Mouse (Mus musculus): ENCODE data around the gene Lrrc26.

Lrrc26 gene

GRCm38 (mm10) chr2:25266720-25267119 is 23.0 kb upstream of the Lrrc26 start:
- no peak for DNase-seq (ENCODE audit: low spot score)

- DNase-seq (ENCODE audit: low spot score): no peak
Measured at GRCm38 (mm10) chr2:25267241-25267640, 22.5 kb upstream of the Lrrc26 start.

GRCm38 (mm10) chr2:25267746-25268309 is 21.9 kb upstream of the Lrrc26 start:
- no peak for DNase-seq (ENCODE audit: low spot score)

GRCm38 (mm10) chr2:25271827-25272511 is 17.7 kb upstream of the Lrrc26 start, which contains the start of the genes Ssna1 and Anapc2:
TSS of gene Ssna1 (minus strand) at chr2:25272438.
TSS of gene Anapc2 (plus strand) at chr2:25272478.
- DNase-seq (ENCODE audit: low spot score): peak; percentile 95

GRCm38 (mm10) chr2:25272515-25272914 is 17.2 kb upstream of the Lrrc26 start:
- DNase-seq (ENCODE audit: low spot score): no peak

- DNase-seq (ENCODE audit: low spot score): no peak
Measured at GRCm38 (mm10) chr2:25273010-25273409, 16.7 kb upstream of the Lrrc26 start.

GRCm38 (mm10) chr2:25278928-25279882 is 10.5 kb upstream of the Lrrc26 start:
- peak; percentile 86 for DNase-seq (ENCODE audit: low spot score)

- no peak for DNase-seq (ENCODE audit: low spot score)
Measured at GRCm38 (mm10) chr2:25285551-25285950, 4.2 kb upstream of the Lrrc26 start.

- DNase-seq (ENCODE audit: low spot score): no peak
Measured at GRCm38 (mm10) chr2:25286314-25286713, 3.4 kb upstream of the Lrrc26 start.

GRCm38 (mm10) chr2:25286837-25287636 is 2.7 kb upstream of the Lrrc26 start:
- no peak for DNase-seq (ENCODE audit: low spot score)

GRCm38 (mm10) chr2:25287927-25288649 is 1.6 kb upstream of the Lrrc26 start, which contains the start of gene Tmem210:
TSS of gene Tmem210 (plus strand) at chr2:25288145.
- no peak for DNase-seq (ENCODE audit: low spot score)

GRCm38 (mm10) chr2:25288734-25289345 is 875 bp upstream of the Lrrc26 start:
- no peak for DNase-seq (ENCODE audit: low spot score)

- no peak for DNase-seq (ENCODE audit: low spot score)
Measured at GRCm38 (mm10) chr2:25290101-25290815, 543 bp downstream of the Lrrc26 start.

- no peak for DNase-seq (ENCODE audit: low spot score)
Measured at GRCm38 (mm10) chr2:25290816-25291130, 1.1 kb downstream of the Lrrc26 start.

GRCm38 (mm10) chr2:25291184-25292053 is 1.7 kb downstream of the Lrrc26 start:
- DNase-seq (ENCODE audit: low spot score): no peak

- no peak for DNase-seq (ENCODE audit: low spot score)
Measured at GRCm38 (mm10) chr2:25292054-25292544, 2.4 kb downstream of the Lrrc26 start.

GRCm38 (mm10) chr2:25292856-25293255 is 3.1 kb downstream of the Lrrc26 start:
- DNase-seq (ENCODE audit: low spot score): no peak

- DNase-seq (ENCODE audit: low spot score): no peak
Measured at GRCm38 (mm10) chr2:25293706-25294105, 4.0 kb downstream of the Lrrc26 start.

- DNase-seq (ENCODE audit: low spot score): no peak
Measured at GRCm38 (mm10) chr2:25297093-25297492, 7.4 kb downstream of the Lrrc26 start.

Measured in layer of hippocampus, adult 9-10 months (tissue).